Mouse (Mus musculus): ENCODE data around the gene Rpl26. TPM values are rescaled to one million over a fixed set of nuclear protein-coding genes. Genes with fewer than 3 reads are reported as not detected.

The Rpl26 gene
- polyA plus RNA-seq, 2 experiments: 850 to 1,827 TPM

DNA sequence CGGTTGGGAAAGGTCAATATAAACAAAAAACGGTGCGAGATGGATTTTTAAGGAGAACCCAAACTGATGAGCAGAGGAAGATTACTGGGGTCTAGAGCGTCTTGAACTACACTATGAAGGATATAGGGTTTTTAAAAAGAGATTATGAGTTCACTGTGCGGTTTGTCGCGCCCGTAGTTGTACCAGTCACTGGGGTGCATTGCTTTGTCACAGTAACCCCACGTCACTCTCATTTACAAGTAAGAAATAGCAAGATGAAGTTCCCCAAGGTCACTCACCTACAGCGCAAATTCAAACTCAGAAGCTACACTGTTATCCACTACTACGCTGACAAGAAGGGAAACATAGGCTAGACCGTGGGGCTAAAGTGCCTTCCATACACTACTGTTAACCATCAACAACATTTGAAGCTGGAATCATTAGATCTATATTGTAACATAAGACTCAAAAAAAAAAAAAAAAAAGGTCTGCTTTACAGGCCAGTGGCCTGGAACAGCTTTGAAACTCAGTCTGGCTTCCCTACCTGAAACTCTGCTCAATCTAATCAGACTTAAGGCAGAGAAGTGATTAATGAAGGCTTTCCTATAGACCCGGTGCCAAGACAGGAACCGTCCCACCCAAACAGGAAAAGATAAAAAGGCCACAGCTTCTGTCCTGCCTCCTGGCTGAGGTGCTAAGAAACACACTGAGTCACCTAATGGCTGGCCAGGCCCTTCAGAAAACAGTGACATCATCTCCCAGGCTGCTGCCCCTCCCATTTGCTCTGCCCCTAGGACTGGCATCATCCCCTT lies 47.6 kb upstream of the Rpl26 start:
- DNase-seq (ENCODE audit: low read depth in 3 of 3, low spot score in 3 of 3) (peak; percentile 61 to 78 (median 67)), ATAC-seq (ENCODE audit: insufficient read depth) (peak; percentile 7)
- H3K36me3 ChIP-seq (replicated peaks; ENCODE audit: control insufficient read depth, insufficient read depth, low read depth): peaks cover under 1% of the 10 kb centered on the region; the same call in 1 of the 2 replicates
- no peaks in the 10 kb centered on the region for H3K27me3 ChIP-seq (ENCODE audit: control insufficient read depth, insufficient read depth, low read length)
- peak overlapping the region; percentile 74 for H3K27ac ChIP-seq
- H3K9ac ChIP-seq (replicated peaks): peak overlapping the region; percentile 74
- peak overlapping the region; percentile 60 to 90 for H3K4me3 ChIP-seq (ENCODE audit: insufficient read depth in 1 of 2, low read depth in 2 of 2, low read length in 2 of 2)
- H3K4me1 ChIP-seq (replicated peaks; ENCODE audit: control insufficient read depth in 2 of 2, insufficient read depth in 2 of 2, low read length in 1 of 2): peaks cover 25 to 35% of the 10 kb centered on the region in 2 experiments
- H3K4me2 ChIP-seq (ENCODE audit: low read depth): peak overlapping the region; percentile 84
- 16% methylated on average over 14 of the region's 14 CpGs for WGBS (ENCODE audit: insufficient replicate concordance)
- H3K9me3 ChIP-seq (ENCODE audit: control insufficient read depth, low read length): no peaks in the 10 kb centered on the region
- no peak for TF ChIP-seq EP300 (IDR thresholded peaks at IDR 0.05; ENCODE audit: low read depth)
- peak; percentile 50 for TF ChIP-seq CTCF (IDR thresholded peaks at IDR 0.05; ENCODE audit: low read depth)

DNA sequence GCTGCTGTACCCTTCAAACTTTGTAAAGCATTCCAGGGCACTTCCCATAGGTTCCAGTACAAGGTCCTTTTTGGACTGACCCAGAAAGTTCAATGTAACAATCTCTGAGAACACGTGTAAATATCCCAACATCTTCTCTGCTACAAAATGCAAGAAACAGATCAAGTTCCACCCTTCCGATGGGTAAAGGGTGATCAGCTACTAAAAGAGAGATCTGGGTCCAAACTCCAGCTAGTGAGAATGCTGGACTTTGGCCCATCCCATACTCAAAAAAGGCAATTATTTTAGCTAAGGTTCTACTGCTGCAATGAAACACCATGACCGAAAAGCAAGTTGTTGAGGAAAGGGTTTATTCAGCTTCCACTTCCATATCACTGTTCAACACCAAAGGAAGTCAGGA lies 46.8 kb upstream of the Rpl26 start:
- Histone ChIP-seq H3K4me1 (replicated peaks; ENCODE audit: control insufficient read depth in 2 of 2, insufficient read depth in 2 of 2, low read length in 1 of 2) (peaks cover 25 to 35% of the 10 kb centered on the region in 2 experiments), H3K9me3 (ENCODE audit: control insufficient read depth, low read length) (no peaks in the 10 kb centered on the region), H3K27ac (peak overlapping the region; percentile 74), H3K4me2 (ENCODE audit: low read depth) (peak overlapping the region; percentile 84; the same call in 1 of the 2 replicates), H3K36me3 (replicated peaks; ENCODE audit: control insufficient read depth, insufficient read depth, low read depth) (no peaks in the 10 kb centered on the region), H3K9ac (replicated peaks) (no peak overlapping the region; the same call in 1 of the 2 replicates), H3K4me3 (ENCODE audit: insufficient read depth in 1 of 2, low read depth in 2 of 2, low read length in 2 of 2) (no peak overlapping the region), H3K27me3 (ENCODE audit: control insufficient read depth, insufficient read depth, low read length) (no peaks in the 10 kb centered on the region)
- no peak for ATAC-seq (ENCODE audit: insufficient read depth)
- TF ChIP-seq CTCF (IDR thresholded peaks at IDR 0.05; ENCODE audit: low read depth): no peak
- TF ChIP-seq EP300 (IDR thresholded peaks at IDR 0.05; ENCODE audit: low read depth): no peak
- no peak for DNase-seq (ENCODE audit: low read depth in 3 of 3, low spot score in 3 of 3)
- 67% methylated on average over 3 of the region's 3 CpGs for WGBS (ENCODE audit: insufficient replicate concordance)

DNA sequence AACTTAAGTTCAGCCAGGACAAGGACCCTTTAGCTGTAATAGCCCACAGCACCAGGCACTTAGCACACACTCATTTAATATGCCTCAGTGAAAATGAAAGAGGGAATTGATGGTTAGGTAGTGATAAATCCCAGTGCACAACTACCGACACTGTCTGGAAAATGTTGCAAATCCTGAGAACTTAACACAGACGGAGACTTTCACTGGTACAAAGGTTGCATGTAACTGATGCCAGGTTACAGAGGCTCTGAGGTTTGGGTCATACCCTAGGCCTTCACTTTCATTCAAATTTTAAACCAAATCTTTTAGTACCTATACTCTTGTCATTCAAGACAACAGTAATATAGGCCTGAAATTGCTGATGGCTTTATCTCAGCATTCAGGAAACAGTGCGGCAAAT lies 44.1 kb upstream of the Rpl26 start:
- no peaks in the 10 kb centered on the region for H3K36me3 ChIP-seq (replicated peaks; ENCODE audit: control insufficient read depth, insufficient read depth, low read depth)

DNA sequence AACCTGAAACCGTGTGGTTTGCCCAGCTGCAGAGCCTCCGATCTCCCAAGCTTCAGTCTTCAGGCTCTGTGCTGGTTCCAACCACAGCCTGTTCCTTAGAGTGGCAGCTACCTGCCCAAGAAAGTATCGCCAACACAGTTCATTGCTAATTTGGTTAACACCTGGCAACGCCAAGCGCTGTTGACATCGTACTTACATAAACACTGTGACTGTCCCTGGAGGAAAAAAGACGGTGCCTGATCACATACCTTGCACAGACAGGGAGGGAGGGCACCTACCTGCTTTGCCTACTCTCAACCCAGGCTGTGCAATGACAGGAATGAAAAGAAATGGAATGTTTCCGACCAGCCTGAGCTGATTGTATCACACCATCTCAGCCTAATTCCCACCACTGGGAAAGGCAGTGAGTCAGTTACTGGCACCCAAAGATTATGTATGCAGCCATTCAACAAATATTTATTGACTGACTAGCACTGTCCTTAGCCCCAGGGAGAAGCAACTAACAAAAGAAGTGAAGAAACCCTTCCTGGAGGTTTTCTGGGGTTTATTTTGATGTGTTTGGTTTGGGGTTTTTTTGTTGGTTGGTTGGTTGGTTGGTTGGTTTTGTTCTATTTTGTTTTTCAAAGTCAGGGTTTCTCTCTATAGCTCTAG lies 41.3 kb upstream of the Rpl26 start:
- Histone ChIP-seq H3K4me1 (replicated peaks; ENCODE audit: control insufficient read depth in 2 of 2, insufficient read depth in 2 of 2, low read length in 1 of 2) (peaks cover 4 to 18% of the 10 kb centered on the region in 2 experiments), H3K27me3 (ENCODE audit: control insufficient read depth, insufficient read depth, low read length) (no peaks in the 10 kb centered on the region), H3K27ac (no peak overlapping the region), H3K4me3 (ENCODE audit: insufficient read depth in 1 of 2, low read depth in 2 of 2, low read length in 2 of 2) (no peak overlapping the region), H3K9ac (replicated peaks) (no peak overlapping the region), H3K9me3 (ENCODE audit: control insufficient read depth, low read length) (no peaks in the 10 kb centered on the region), H3K4me2 (ENCODE audit: low read depth) (no peak overlapping the region), H3K36me3 (replicated peaks; ENCODE audit: control insufficient read depth, insufficient read depth, low read depth) (no peaks in the 10 kb centered on the region)
- ATAC-seq (ENCODE audit: insufficient read depth) (no peak), DNase-seq (ENCODE audit: low read depth in 3 of 3, low spot score in 3 of 3) (no peak)
- WGBS (ENCODE audit: insufficient replicate concordance): 70% methylated on average over 8 of the region's 8 CpGs
- TF ChIP-seq CTCF (IDR thresholded peaks at IDR 0.05; ENCODE audit: low read depth) (no peak), EP300 (IDR thresholded peaks at IDR 0.05; ENCODE audit: low read depth) (no peak)

More for the DNA sequence above, 44.1 kb upstream of the Rpl26 start:
- 79% methylated on average over 3 of the region's 3 CpGs for WGBS (ENCODE audit: insufficient replicate concordance)
- H3K4me1 ChIP-seq (replicated peaks; ENCODE audit: control insufficient read depth in 2 of 2, insufficient read depth in 2 of 2, low read length in 1 of 2): peaks cover 16 to 30% of the 10 kb centered on the region in 2 experiments
- TF ChIP-seq CTCF (IDR thresholded peaks at IDR 0.05; ENCODE audit: low read depth): no peak
- no peak for TF ChIP-seq EP300 (IDR thresholded peaks at IDR 0.05; ENCODE audit: low read depth)
- H3K27me3 ChIP-seq (ENCODE audit: control insufficient read depth, insufficient read depth, low read length): no peaks in the 10 kb centered on the region
- no peak overlapping the region for H3K9ac ChIP-seq (replicated peaks)
- DNase-seq (ENCODE audit: low read depth in 3 of 3, low spot score in 3 of 3): no peak
- no peaks in the 10 kb centered on the region for H3K9me3 ChIP-seq (ENCODE audit: control insufficient read depth, low read length)
- H3K4me2 ChIP-seq (ENCODE audit: low read depth): no peak overlapping the region
- no peak overlapping the region for H3K27ac ChIP-seq
- no peak for ATAC-seq (ENCODE audit: insufficient read depth)
- H3K4me3 ChIP-seq (ENCODE audit: insufficient read depth in 1 of 2, low read depth in 2 of 2, low read length in 2 of 2): no peak overlapping the region

DNA sequence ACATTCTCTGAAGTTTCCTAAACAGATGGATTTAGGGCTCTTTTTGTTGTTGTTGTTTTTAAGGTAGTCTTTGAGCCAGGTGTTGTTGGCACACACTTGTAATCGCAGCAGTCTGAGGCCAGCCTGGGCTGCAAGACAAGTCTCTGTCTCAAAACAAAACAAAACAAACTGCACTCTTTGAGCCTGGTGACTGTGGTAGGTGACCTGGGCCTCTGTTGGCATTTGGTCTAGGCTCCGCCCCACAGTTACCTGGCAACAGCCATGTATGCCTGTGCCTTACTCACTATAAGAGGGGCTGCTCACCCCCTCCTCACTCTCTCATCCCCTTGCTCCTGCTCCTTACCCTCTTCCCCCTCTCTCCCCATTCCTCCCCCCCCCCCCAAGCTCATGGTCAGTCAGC lies 39.1 kb upstream of the Rpl26 start:
- ATAC-seq (ENCODE audit: insufficient read depth) (no peak), DNase-seq (ENCODE audit: low read depth in 3 of 3, low spot score in 3 of 3) (no peak)
- Histone ChIP-seq H3K4me1 (replicated peaks; ENCODE audit: control insufficient read depth in 2 of 2, insufficient read depth in 2 of 2, low read length in 1 of 2) (peaks cover 0 to 12% of the 10 kb centered on the region in 2 experiments; a peak in 2 of 4 replicates), H3K4me3 (ENCODE audit: insufficient read depth in 1 of 2, low read depth in 2 of 2, low read length in 2 of 2) (no peak overlapping the region), H3K27ac (no peak overlapping the region), H3K27me3 (ENCODE audit: control insufficient read depth, insufficient read depth, low read length) (no peaks in the 10 kb centered on the region), H3K4me2 (ENCODE audit: low read depth) (no peak overlapping the region), H3K9me3 (ENCODE audit: control insufficient read depth, low read length) (no peaks in the 10 kb centered on the region), H3K36me3 (replicated peaks; ENCODE audit: control insufficient read depth, insufficient read depth, low read depth) (no peaks in the 10 kb centered on the region), H3K9ac (replicated peaks) (no peak overlapping the region)
- WGBS (ENCODE audit: insufficient replicate concordance): 73% methylated on average over 2 of the region's 2 CpGs
- TF ChIP-seq CTCF (IDR thresholded peaks at IDR 0.05; ENCODE audit: low read depth): no peak
- TF ChIP-seq EP300 (IDR thresholded peaks at IDR 0.05; ENCODE audit: low read depth): no peak

Data from liver, embryonic 14.5 days (tissue).